Comparison of ENCODE assay signal across 13 mouse cellular contexts in the genomic region with DNA sequence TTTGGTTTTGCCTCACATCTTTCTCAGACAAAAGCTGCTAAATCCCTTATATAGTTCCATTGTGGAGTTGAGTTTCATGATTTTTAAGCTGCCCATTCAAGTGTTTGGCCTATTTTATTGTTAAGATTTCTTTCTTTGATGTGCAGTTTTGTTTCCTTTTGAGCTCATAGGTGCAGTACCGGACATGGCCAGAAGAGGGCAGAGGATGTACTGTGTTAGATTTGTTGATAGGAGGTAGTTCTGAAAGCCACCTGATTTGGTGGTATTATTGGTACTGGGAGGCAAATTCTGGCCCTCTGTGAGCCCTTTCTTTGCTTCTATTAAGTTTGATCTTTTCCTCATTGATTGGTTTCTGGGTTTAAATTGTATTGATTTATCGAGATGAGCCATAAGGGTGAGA. TPM values are rescaled to one million over a fixed set of nuclear protein-coding genes. Genes with fewer than 3 reads are reported as not detected.
DNase-seq lines count a peak whose midpoint lies in the region; ATAC-seq and TF ChIP-seq lines count a peak whose summit lies in the region.
"Not testable (repeated sequence)": the region's sequence is repeated elsewhere in the genome, so short reads cannot be mapped to it uniquely, and the experiment has no call there.
"Had no signal": no experiment of that assay in that cellular context is flagged by ENCODE, and none has a peak within 500 bp of the region (broad histone marks: within the 10 kb centered on the region; RNA-seq: fewer than 3 reads in every experiment).

No protein-coding gene starts in this region.

- not testable (repeated sequence) for H3K9ac ChIP-seq in lung, postnatal 0 days (replicated peaks; ENCODE audit: low read depth)

- TF ChIP-seq EP300 in lung, postnatal 0 days (IDR thresholded peaks at IDR 0.05): not testable (repeated sequence)

- ATAC-seq in inflammation-experienced regulatory T-cells, adult 6 months: peak; percentile 68
- ATAC-seq in lung, postnatal 0 days: not testable (repeated sequence)

- H3K36me3 ChIP-seq in lung, postnatal 0 days (ENCODE audit: insufficient read depth, low read length): not testable (repeated sequence)

- H3K27ac ChIP-seq in lung, postnatal 0 days (ENCODE audit: low read length): not testable (repeated sequence)

- H3K4me3 ChIP-seq in lung, postnatal 0 days (ENCODE audit: low read depth, low read length): not testable (repeated sequence)

- TF ChIP-seq CTCF in lung, postnatal 0 days (IDR thresholded peaks at IDR 0.05): peak; percentile 62

- not testable (repeated sequence) for H3K4me2 ChIP-seq in lung, postnatal 0 days (replicated peaks; ENCODE audit: low read depth, low read length)

- 6% methylated on average over 1 of the region's 2 CpGs for WGBS in lung, postnatal 0 days

- not testable (repeated sequence) for H3K27me3 ChIP-seq in lung, postnatal 0 days (replicated peaks; ENCODE audit: insufficient read depth, low read length)

- peak; percentile 13 for DNase-seq in MN1 (ENCODE audit: low spot score)
- DNase-seq in cerebellum, adult 8-10 months: peak; percentile 55
- DNase-seq in gastrocnemius, adult 8-10 months (ENCODE audit: low spot score in 2 of 2): peak; percentile 3 to 7
- DNase-seq in layer of hippocampus, postnatal 10 days (ENCODE audit: low spot score in 2 of 2): peak; percentile 64 to 69
- DNase-seq in lung, postnatal 0 days (ENCODE audit: low spot score): not testable (repeated sequence)
- peak; percentile 74 for DNase-seq in right cerebral cortex, postnatal 14 days
- peak; percentile 78 for DNase-seq in thymus, postnatal 4 days

- not testable (repeated sequence) for H3K9me3 ChIP-seq in lung, postnatal 0 days (ENCODE audit: low read length)

- H3K4me1 ChIP-seq in lung, postnatal 0 days (ENCODE audit: insufficient read depth, low read depth, low read length): not testable (repeated sequence)

RNA-seq across cellular contexts. Expression of a gene that starts 7.8 kb away (rescaled TPM):
- total RNA-seq in gastrocnemius, adult 8-10 months (2022): 1 to 10 TPM; 2.3 to 5.6 (median 3.7) TPM
- 10 to 100 TPM; 20.6 to 49.1 (median 33.3) TPM for polyA plus RNA-seq in inflammation-experienced regulatory T-cells, adult 6 months (2017; shearing (Covaris generic))
- total RNA-seq in layer of hippocampus, postnatal 10 days (2021): 100 to 1,000 TPM; 116 to 128 TPM
- polyA plus RNA-seq in lung, postnatal 0 days (2015; fragmentation: Nextera tagmentation; extraction: Ambion mirVana): 37.1 and 39.9 TPM in 2 replicates

RNA-seq across cellular contexts. Expression of a gene that starts 8.8 kb away (rescaled TPM):
- total RNA-seq in gastrocnemius, adult 8-10 months (2022): not detected
- polyA plus RNA-seq in inflammation-experienced regulatory T-cells, adult 6 months (2017; shearing (Covaris generic)): not detected
- not detected for total RNA-seq in layer of hippocampus, postnatal 10 days (2021)
- polyA plus RNA-seq in lung, postnatal 0 days (2015; fragmentation: Nextera tagmentation; extraction: Ambion mirVana): not detected in 2 replicates
- polyA plus RNA-seq: forebrain, embryonic 10.5 days; heart, embryonic 12.5 days; intestine, embryonic 15.5 days; limb, embryonic 14.5 days; midbrain, embryonic 10.5 days had no signal

RNA-seq across cellular contexts. Expression of a gene that starts 43.5 kb away (rescaled TPM):
- total RNA-seq in gastrocnemius, adult 8-10 months (2022): 10 to 100 TPM; 51.2 to 67.1 (median 55.0) TPM
- polyA plus RNA-seq in inflammation-experienced regulatory T-cells, adult 6 months (2017; shearing (Covaris generic)): 10 to 100 TPM; 10.8 to 16.7 (median 12.2) TPM
- 100 to 1,000 TPM; 189 to 270 TPM for total RNA-seq in layer of hippocampus, postnatal 10 days (2021)
- 287 and 330 TPM in 2 replicates for polyA plus RNA-seq in lung, postnatal 0 days (2015; fragmentation: Nextera tagmentation; extraction: Ambion mirVana)

Comparison
In these comparisons a context has a peak if more than half of its experiments do, and no peak if none do; other contexts are left out.
1. RNA of a gene that starts 7.8 kb away (total RNA-seq): 116 to 128 TPM in layer of hippocampus, postnatal 10 days; 2.3 to 5.6 TPM in gastrocnemius, adult 8-10 months; every median in the first group is over 10 times any median in the second.